Mouse (Mus musculus) stomach, postnatal 0 days (tissue): ENCODE results near the gene Patl2. TPM values are rescaled to one million over a fixed set of nuclear protein-coding genes. Genes with fewer than 3 reads are reported as not detected.

Experiments used
- ATAC-seq: fragments of 200-750 bp; cut with Nextera tagmentation; 2 replicates; pipeline ENCODE4 v1.8.0; 2017; ENCODE audit not compliant: low FRiP score, low TSS enrichment
- DNase-seq: peaks from one replicate; pipeline ENCODE4 v3.0.0-alpha.2; 2016; ENCODE audit warnings: low spot score
- H3K27ac ChIP-seq: fragments of 300-500 bp; sonication (generic); replicated peaks from 2 replicates; pipeline ENCODE4 v1.5.1; 2014; ENCODE audit warnings: mild to moderate bottlenecking, control low read depth
- H3K27me3 ChIP-seq: fragments of 300-500 bp; sonication (generic); 2 replicates; pipeline ENCODE4 v1.6.1; 2014; ENCODE audit warnings: low read length; ENCODE audit not compliant: control insufficient read depth, insufficient read depth
- H3K36me3 ChIP-seq: fragments of 300-500 bp; sonication (generic); 2 replicates; pipeline ENCODE4 v1.6.1; 2014; ENCODE audit warnings: low read length, mixed read lengths; ENCODE audit not compliant: control insufficient read depth, insufficient read depth
- H3K4me1 ChIP-seq: fragments of 300-500 bp; sonication (generic); replicated peaks from 2 replicates; pipeline ENCODE4 v1.6.1; 2014; ENCODE audit warnings: antibody characterized with exemption; ENCODE audit not compliant: control insufficient read depth, insufficient read depth
- H3K4me2 ChIP-seq: fragments of 300-500 bp; sonication (generic); replicated peaks from 2 replicates; pipeline ENCODE4 v1.6.1; 2014; ENCODE audit warnings: low read depth, mild to moderate bottlenecking, control low read depth, moderate library complexity
- H3K4me3 ChIP-seq: fragments of 300-500 bp; sonication (generic); 2 replicates; pipeline ENCODE4 v1.5.1; 2014; ENCODE audit warnings: low read depth, low read length, control low read depth
- H3K9ac ChIP-seq: fragments of 300-500 bp; sonication (generic); 2 replicates; pipeline ENCODE4 v1.6.1; 2014; ENCODE audit warnings: mild to moderate bottlenecking, low read length, control low read depth, mixed read lengths
- H3K9me3 ChIP-seq: fragments of 300-500 bp; sonication (generic); 2 replicates; pipeline ENCODE4 v1.6.1; 2016; ENCODE audit warnings: low read length; ENCODE audit not compliant: control insufficient read depth
- CTCF ChIP-seq: IDR thresholded peaks from 2 replicates; pipeline ENCODE4 v1.5.1; 2016; ENCODE audit warnings: antibody characterized with exemption, low read depth, mild to moderate bottlenecking, moderate library complexity
- EP300 ChIP-seq: optimal IDR thresholded peaks from 2 replicates; pipeline ENCODE3; 2016; ENCODE audit warnings: antibody characterized with exemption
- WGBS: fragments of 180-500 bp; shearing (Covaris S2); extraction: QIAGEN DNeasy Blood & Tissue Kit; methylation state at CpG from one replicate; pipeline ENCODE4 v1.1.7; 2014; 5-methylcytosine and 5-hydroxymethylcytosine counted together
- polyA plus RNA-seq: library from polyadenylated mRNA; unstranded; fragments of >200 nt; fragmentation: Nextera tagmentation; extraction: Ambion mirVana; gene quantifications from 2 replicates; pipeline ENCODE4 v1.2.1, GENCODE M21; 2015

Patl2 gene
- polyA plus RNA-seq, result not detected in 2 replicates

DNA sequence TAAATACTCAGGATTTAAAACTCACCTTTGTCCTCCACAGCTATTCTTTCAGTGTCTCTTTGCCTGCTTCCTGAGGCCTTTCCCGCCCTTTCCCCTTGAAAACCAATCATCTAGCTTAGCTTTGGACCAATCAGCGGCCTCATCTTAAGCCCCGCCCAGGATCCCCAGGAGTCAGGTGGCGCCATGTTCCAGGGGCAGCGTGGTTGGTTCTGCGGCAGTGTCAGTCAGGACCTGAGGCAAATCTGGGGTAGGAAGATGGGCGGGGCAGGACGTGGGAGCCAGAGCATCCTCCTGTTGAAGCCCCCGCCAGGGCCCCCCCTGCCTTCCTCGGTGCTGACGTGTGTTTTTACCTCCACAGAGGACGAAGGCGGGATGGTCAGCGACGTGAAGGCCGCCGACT, at the start of gene Patl2, which contains the start of gene Terb2:
Gene Patl2, minus strand, starts transcription at position 84 of the 400 bp plus-strand sequence.
Gene Terb2, plus strand, starts transcription at position 167 of the 400 bp plus-strand sequence.
- H3K4me1 ChIP-seq, result no peaks in the 10 kb centered on the region
- H3K9me3 ChIP-seq, result no peaks in the 10 kb centered on the region
- no peak within 1 kb of the TSS for H3K4me2 ChIP-seq
- H3K27me3 ChIP-seq, result no peaks in the 10 kb centered on the region
- H3K27ac ChIP-seq, result no peak within 1 kb of the TSS
- no peak within 1 kb of the TSS for H3K4me3 ChIP-seq
- TF ChIP-seq EP300 (no peak), CTCF (no peak)
- no peaks in the 10 kb centered on the region for H3K36me3 ChIP-seq
- ATAC-seq (no peak), DNase-seq (no peak)
- H3K9ac ChIP-seq, result no peak within 1 kb of the TSS
- 79% methylated on average over 17 of the region's 17 CpGs for WGBS

DNA sequence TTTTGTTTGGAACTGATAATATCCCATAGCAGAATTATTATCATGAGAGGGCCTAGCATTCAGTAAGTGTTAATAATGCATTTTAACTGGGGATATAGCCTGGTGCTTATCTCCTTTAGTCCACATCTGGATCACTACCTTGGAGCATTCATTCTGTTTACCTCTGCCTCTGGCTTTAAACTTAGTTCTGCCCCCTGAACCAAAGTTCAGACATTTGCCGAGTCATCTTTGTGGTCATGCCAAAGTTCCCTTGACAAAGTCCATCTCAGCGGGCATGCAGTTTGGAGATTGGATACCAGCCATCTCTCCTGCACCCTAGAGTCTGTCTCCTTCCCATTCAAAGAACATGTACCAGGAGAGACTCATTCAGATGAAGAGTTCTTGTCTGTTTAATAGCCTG, 49.4 kb upstream of the Patl2 start:
- H3K36me3 ChIP-seq, result no peaks in the 10 kb centered on the region
- no peak for ATAC-seq
- H3K27me3 ChIP-seq, result no peaks in the 10 kb centered on the region
- H3K4me3 ChIP-seq, result peak overlapping the region; percentile 59; the same call in 1 of the 2 replicates
- no peaks in the 10 kb centered on the region for H3K9me3 ChIP-seq
- no peak overlapping the region for H3K27ac ChIP-seq
- DNase-seq, result no peak
- 70% methylated on average over 2 of the region's 2 CpGs for WGBS
- TF ChIP-seq EP300 (no peak), CTCF (no peak)
- no peaks in the 10 kb centered on the region for H3K4me1 ChIP-seq
- H3K4me2 ChIP-seq, result peak overlapping the region; percentile 81
- peak overlapping the region; percentile 64; the same call in 1 of the 2 replicates for H3K9ac ChIP-seq

DNA sequence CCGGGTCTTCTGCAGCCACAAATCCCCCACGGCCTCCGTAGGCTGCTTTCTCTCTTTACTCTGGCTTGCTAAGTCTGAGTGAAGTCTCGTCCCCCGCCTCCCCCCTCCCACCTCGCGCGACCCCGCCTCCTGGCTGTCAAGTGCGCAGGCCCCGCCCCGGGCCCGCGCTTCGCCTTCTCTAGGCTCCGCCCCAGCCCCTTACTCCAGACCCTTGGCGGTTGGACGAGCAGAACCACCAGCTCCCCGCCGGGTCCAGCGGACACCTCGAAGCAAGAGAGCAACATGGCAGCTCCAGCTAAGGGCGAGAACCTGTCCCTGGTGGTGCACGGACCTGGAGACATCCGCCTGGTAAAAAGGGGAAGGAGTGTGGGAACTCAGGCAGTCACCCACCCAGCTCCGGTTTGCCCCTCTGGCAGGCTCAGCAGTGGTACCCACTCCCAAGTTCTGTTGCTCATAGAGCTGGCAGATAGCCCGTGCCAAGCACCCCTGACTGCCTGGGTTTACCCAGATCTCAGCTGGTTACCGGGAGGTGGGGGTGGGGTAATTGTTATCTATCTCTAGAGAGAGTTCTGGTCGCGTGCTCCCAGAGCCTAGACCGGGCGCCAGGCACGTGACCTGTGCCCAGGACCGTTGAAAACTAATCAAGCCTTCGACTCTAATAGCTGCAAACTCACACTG, 48.8 kb upstream of the Patl2 start, which contains the start of gene Sord:
Gene Sord, plus strand, starts transcription at position 139 of the 678 bp plus-strand sequence.
- peak within 1 kb of the TSS; percentile 59 for H3K4me3 ChIP-seq
- no peaks in the 10 kb centered on the region for H3K4me1 ChIP-seq
- H3K27ac ChIP-seq, result peak within 1 kb of the TSS; percentile 58; the same call in 1 of the 2 replicates
- ATAC-seq (peak; percentile 77), DNase-seq (peak; percentile 81)
- WGBS, result 2% methylated on average over 35 of the region's 35 CpGs
- H3K9me3 ChIP-seq, result no peaks in the 10 kb centered on the region
- TF ChIP-seq CTCF, result no peak
- TF ChIP-seq EP300, result no peak
- peak within 1 kb of the TSS; percentile 64 for H3K9ac ChIP-seq
- no peaks in the 10 kb centered on the region for H3K27me3 ChIP-seq
- H3K36me3 ChIP-seq, result no peaks in the 10 kb centered on the region
- H3K4me2 ChIP-seq, result peak within 1 kb of the TSS; percentile 81

DNA sequence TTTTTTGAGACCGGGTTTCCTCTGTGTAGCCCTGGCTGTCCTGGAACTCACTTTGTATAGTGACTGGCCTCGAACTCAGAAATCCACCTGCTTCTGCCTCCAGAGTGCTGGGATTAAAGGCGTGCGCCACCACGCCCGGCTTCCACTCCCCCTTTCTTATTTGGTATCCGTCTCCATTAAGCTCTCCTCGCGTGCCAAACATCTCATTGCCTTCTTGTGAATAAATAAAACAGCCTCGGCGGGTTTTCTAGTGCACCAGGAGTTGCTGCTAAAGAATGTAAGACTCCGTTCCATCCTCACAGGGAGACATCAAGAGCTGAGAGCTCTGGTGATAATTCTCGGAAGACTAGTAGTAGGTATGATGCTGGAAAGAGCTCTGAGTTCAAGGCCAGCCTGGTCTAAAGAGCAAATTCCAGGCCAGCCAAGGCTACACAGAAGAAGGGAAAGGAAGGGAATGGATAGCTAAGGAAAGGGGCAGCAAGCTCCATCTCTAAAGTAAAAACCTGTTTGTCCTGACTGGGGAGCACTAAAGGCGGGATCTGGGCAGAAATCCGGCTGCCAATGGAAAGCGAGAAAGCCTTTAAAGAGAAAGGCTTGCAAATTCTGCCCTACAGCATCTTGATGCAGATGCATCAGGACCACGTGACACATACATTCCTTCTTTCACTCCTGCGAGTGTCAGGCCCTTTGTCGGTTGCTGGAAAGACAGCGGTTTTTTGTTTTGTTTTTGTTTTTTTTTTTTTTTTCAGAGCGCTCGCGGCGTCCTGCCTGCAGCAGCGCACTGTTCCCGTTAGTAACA, 48.0 kb upstream of the Patl2 start:
- no peaks in the 10 kb centered on the region for H3K27me3 ChIP-seq
- no peaks in the 10 kb centered on the region for H3K4me1 ChIP-seq
- H3K27ac ChIP-seq, result peak overlapping the region; percentile 58; the same call in 1 of the 2 replicates
- ATAC-seq, result peak; percentile 27; the same call in 1 of the 2 replicates
- H3K36me3 ChIP-seq, result no peaks in the 10 kb centered on the region
- no peaks in the 10 kb centered on the region for H3K9me3 ChIP-seq
- peak overlapping the region; percentile 59 for H3K4me3 ChIP-seq
- H3K4me2 ChIP-seq, result peak overlapping the region; percentile 81
- WGBS, result 4% methylated on average over 26 of the region's 26 CpGs
- peak overlapping the region; percentile 64 for H3K9ac ChIP-seq
- TF ChIP-seq CTCF (no peak), EP300 (no peak)
- DNase-seq, result peak; percentile 44

DNA sequence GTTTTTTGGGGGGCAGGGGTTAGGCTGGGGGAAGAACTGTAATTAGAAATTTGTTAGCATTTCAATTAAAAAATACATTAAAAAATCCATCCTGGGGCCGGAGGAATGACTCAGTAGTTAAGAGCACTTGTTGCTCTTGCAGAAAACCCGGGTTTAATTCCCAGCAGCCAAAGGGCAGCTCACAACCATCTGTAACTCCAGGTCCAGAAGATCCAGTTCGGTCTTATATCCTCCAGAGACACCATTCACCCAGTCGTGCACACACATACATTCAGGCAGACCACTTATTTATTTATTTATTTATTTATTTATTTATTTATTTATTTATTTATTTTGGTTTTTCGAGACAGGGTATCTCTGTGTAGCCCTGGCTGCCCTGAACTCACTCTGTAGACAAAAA, 47.4 kb upstream of the Patl2 start:
- no peak overlapping the region for H3K4me2 ChIP-seq
- TF ChIP-seq EP300, result no peak
- TF ChIP-seq CTCF, result no peak
- H3K27ac ChIP-seq, result no peak overlapping the region
- no peak overlapping the region for H3K9ac ChIP-seq
- DNase-seq (no peak), ATAC-seq (no peak)
- no peak overlapping the region for H3K4me3 ChIP-seq
- H3K27me3 ChIP-seq, result no peaks in the 10 kb centered on the region
- no peaks in the 10 kb centered on the region for H3K36me3 ChIP-seq
- no peaks in the 10 kb centered on the region for H3K9me3 ChIP-seq
- 64% methylated on average over 5 of the region's 5 CpGs for WGBS
- no peaks in the 10 kb centered on the region for H3K4me1 ChIP-seq

DNA sequence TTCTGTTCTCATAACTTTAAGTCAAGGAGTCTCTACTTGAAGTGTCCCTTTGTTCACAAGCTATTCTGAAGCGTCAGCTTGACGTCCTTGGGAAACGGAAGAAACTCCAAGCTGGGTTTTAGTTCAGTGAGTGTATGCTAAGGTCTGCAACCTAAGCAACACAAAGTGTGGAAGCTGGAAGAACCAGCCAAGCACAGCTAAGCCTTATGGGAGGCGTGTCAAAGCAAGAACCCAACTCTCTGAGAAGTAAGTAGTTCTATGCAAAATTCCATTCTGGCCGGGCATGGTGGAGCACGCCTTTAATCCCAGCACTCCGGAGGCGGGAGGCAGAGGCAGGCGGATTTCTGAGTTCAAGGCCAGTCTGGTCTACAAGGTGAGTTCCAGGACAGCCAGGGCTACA, 45.6 kb upstream of the Patl2 start:
- no peak overlapping the region for H3K27ac ChIP-seq
- H3K36me3 ChIP-seq, result no peaks in the 10 kb centered on the region
- no peak overlapping the region for H3K4me2 ChIP-seq
- H3K9ac ChIP-seq, result no peak overlapping the region
- TF ChIP-seq EP300, result no peak
- TF ChIP-seq CTCF, result no peak
- 71% methylated on average over 9 of the region's 9 CpGs for WGBS
- DNase-seq (no peak), ATAC-seq (no peak)
- no peaks in the 10 kb centered on the region for H3K27me3 ChIP-seq
- H3K4me1 ChIP-seq, result no peaks in the 10 kb centered on the region
- no peak overlapping the region for H3K4me3 ChIP-seq
- no peaks in the 10 kb centered on the region for H3K9me3 ChIP-seq
